Mouse (Mus musculus) limb, embryonic 11.5 days (tissue): ENCODE data around the gene 4930522H14Rik. TPM values are rescaled to one million over a fixed set of nuclear protein-coding genes. Genes with fewer than 3 reads are reported as not detected.

Experiments
- ATAC-seq: fragments of 200-750 bp; cut with Nextera tagmentation; 2 replicates; pipeline ENCODE4 v1.8.0; 2017; ENCODE audit warnings: low read depth; ENCODE audit not compliant: insufficient number of reproducible peaks, low FRiP score, low TSS enrichment
- DNase-seq: peaks from one replicate; pipeline ENCODE4 v3.0.0-alpha.2; 2015; ENCODE audit warnings: low spot score
- H3K27ac ChIP-seq: fragments of 300-500 bp; sonication (generic); replicated peaks from 2 replicates; pipeline ENCODE4 v1.5.1; 2014; ENCODE audit warnings: low read depth, mild to moderate bottlenecking, low read length
- H3K27me3 ChIP-seq: fragments of 300-500 bp; sonication (generic); 2 replicates; pipeline ENCODE4 v1.6.1; 2014; ENCODE audit warnings: mild to moderate bottlenecking, low read length, mixed read lengths; ENCODE audit not compliant: control insufficient read depth, insufficient read depth
- H3K36me3 ChIP-seq: fragments of 300-500 bp; sonication (generic); 2 replicates; pipeline ENCODE4 v1.6.1; 2014; ENCODE audit warnings: mild to moderate bottlenecking, low read length, moderate library complexity, mixed read lengths; ENCODE audit not compliant: control insufficient read depth, insufficient read depth
- H3K4me1 ChIP-seq: fragments of 300-500 bp; sonication (generic); 2 replicates; pipeline ENCODE4 v1.6.1; 2014; ENCODE audit warnings: low read length, mixed read lengths; ENCODE audit not compliant: control insufficient read depth, insufficient read depth
- H3K4me2 ChIP-seq: fragments of 300-500 bp; sonication (generic); 2 replicates; pipeline ENCODE4 v1.6.1; 2014; ENCODE audit warnings: low read depth, mild to moderate bottlenecking, moderate library complexity; ENCODE audit not compliant: severe bottlenecking
- H3K4me3 ChIP-seq: fragments of 300-500 bp; sonication (generic); 2 replicates; pipeline ENCODE4 v1.5.1; 2014; ENCODE audit warnings: low read depth, low read length
- H3K9ac ChIP-seq: fragments of 300-500 bp; sonication (generic); 2 replicates; pipeline ENCODE4 v1.6.1; 2014; ENCODE audit warnings: mild to moderate bottlenecking, low read length
- H3K9me3 ChIP-seq: fragments of 300-500 bp; sonication (generic); 2 replicates; pipeline ENCODE4 v1.6.1; 2016; ENCODE audit warnings: low read length; ENCODE audit not compliant: control insufficient read depth
- WGBS: fragments of 180-500 bp; shearing (Covaris S2); extraction: QIAGEN DNeasy Blood & Tissue Kit; methylation state at CpG from one replicate; pipeline ENCODE4 v1.1.7; 2014; 5-methylcytosine and 5-hydroxymethylcytosine counted together
- polyA plus RNA-seq: library from polyadenylated mRNA; unstranded; fragments of >200 nt; fragmentation: Nextera tagmentation; extraction: Ambion mirVana; gene quantifications from 2 replicates; pipeline ENCODE4 v1.2.1, GENCODE M21; 2014

4930522H14Rik gene
- polyA plus RNA-seq, 1 experiment from 2014 or later = not detected

DNA sequence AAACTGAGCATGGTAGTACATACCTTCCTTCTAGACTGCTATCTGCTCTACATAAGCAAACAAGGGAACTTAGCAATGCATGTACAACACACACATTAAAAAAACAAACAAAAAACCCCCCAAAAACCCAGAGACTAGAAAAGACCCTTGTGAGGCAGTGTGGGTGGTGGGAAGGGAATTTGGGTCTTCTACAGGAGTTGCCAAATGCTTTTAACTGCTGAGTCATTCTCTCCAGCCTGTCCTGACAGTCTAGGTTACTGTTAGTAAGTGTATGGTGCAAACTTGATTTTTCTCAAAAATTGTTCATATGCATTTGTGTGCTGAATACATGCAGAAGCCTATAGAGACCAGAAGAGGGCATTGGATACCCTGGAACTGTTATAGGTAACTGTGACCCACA is 59.5 kb downstream of the 4930522H14Rik start:
- DNase-seq (peak; percentile 13), ATAC-seq (no peak)
- no peak overlapping the region for H3K9ac ChIP-seq
- H3K4me3 ChIP-seq = no peak overlapping the region
- no peaks in the 10 kb centered on the region for H3K27me3 ChIP-seq
- H3K36me3 ChIP-seq = peaks cover 3% of the 10 kb centered on the region; the same call in 1 of the 2 replicates
- H3K9me3 ChIP-seq = no peaks in the 10 kb centered on the region
- H3K4me1 ChIP-seq = 0 out of 2 replicates have a peak, but pooled peaks cover 3% of the 10 kb centered on the region
- H3K4me2 ChIP-seq = no peak overlapping the region
- H3K27ac ChIP-seq = no peak overlapping the region

GRCm38 (mm10) chr4:109467687-109468086 is 63.4 kb downstream of the 4930522H14Rik start:
- no peak overlapping the region for H3K27ac ChIP-seq
- no peaks in the 10 kb centered on the region for H3K4me1 ChIP-seq
- no peak overlapping the region for H3K4me2 ChIP-seq
- no peak overlapping the region for H3K4me3 ChIP-seq
- ATAC-seq = no peak
- DNase-seq = no peak
- no peaks in the 10 kb centered on the region for H3K27me3 ChIP-seq
- H3K36me3 ChIP-seq = peaks cover under 1% of the 10 kb centered on the region; the same call in 1 of the 2 replicates
- H3K9ac ChIP-seq = no peak overlapping the region
- no peaks in the 10 kb centered on the region for H3K9me3 ChIP-seq

DNA sequence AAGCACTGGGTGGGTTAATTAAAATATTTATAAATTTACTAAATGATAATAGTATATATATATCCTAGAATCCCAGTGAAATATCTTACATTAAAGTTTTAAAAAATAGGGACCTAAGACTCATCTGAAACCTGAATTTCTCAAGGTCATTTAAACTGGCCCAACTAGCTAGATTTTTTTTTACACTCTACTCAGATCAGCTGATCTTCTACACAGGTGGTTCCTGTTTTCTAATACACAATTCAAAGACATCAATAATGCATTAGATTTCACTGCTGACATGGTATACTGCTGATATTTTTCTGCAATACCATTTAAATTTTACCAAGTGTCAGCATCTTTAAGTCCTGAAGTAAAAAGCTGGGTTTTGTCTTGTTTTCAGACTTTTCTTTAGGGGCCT is 67.2 kb downstream of the 4930522H14Rik start:
- no peak overlapping the region for H3K27ac ChIP-seq
- H3K36me3 ChIP-seq = no peaks in the 10 kb centered on the region
- no peaks in the 10 kb centered on the region for H3K27me3 ChIP-seq
- ATAC-seq (no peak), DNase-seq (no peak)
- no peak overlapping the region for H3K4me3 ChIP-seq
- H3K4me2 ChIP-seq = no peak overlapping the region
- H3K9me3 ChIP-seq = no peaks in the 10 kb centered on the region
- H3K9ac ChIP-seq = no peak overlapping the region
- no peaks in the 10 kb centered on the region for H3K4me1 ChIP-seq

DNA sequence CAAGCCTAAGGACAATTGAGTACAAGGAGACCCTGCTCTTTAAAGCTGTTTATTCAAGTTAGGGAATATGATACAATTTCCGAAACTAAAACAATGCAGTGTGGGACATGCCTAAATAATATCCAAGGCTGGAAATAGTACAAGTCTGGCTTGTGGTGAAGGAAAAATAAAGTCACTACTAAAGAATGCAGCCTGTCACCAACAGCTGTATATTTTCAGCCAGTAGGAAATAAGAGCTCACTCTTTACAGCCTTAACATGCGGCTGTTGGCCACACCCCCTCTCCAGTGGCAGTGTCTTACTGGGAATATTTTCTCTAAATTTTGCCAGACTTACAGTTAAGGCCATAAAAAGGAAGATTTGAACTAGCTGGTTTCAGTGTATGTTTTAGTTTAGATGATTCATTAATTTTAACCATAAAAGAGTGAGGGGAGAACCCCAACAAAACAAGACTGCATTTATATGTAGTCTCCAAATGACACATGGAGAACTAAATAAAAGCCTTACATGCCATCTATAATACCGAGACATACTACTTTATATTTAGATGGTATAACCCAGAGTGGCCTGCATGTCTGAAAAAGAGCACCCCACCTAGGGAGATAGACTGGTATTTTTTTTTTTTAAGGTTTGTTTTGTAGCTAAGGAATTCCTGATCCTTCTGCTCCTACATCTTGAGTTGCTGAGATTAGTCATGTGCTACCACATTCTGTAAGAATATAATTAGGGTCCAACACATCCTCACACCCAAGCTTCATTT is 70.5 kb downstream of the 4930522H14Rik start:
- H3K4me2 ChIP-seq = no peak overlapping the region
- no peaks in the 10 kb centered on the region for H3K36me3 ChIP-seq
- H3K9me3 ChIP-seq = no peaks in the 10 kb centered on the region
- H3K4me3 ChIP-seq = no peak overlapping the region
- H3K27ac ChIP-seq = no peak overlapping the region
- 64% methylated on average over 3 of the region's 3 CpGs for WGBS
- H3K9ac ChIP-seq = no peak overlapping the region
- H3K4me1 ChIP-seq = no peaks in the 10 kb centered on the region
- no peaks in the 10 kb centered on the region for H3K27me3 ChIP-seq
- peak; percentile 22 for DNase-seq
- ATAC-seq = peak; percentile 77; the same call in 1 of the 2 replicates

DNA sequence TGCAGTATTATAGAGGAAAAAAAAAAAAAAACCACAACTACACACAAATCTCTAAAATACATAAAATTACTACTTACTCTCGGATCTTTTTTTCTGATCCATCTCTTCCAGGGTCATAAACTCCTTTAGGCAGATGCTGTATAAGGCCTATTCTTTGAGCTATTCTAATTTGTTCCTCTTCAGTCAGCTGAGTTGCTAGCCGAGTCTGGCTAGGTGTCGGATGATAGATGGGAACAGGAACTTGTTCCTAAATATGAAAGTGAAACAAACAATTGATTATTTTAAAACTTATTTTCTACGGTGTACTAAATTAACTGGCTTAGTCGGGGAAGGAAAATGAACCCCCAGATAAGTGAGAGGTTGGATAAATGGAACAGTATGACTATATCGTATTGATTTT is 74.3 kb downstream of the 4930522H14Rik start:
- Histone ChIP-seq H3K9me3 (no peaks in the 10 kb centered on the region), H3K36me3 (peaks cover 2% of the 10 kb centered on the region; the same call in 1 of the 2 replicates), H3K4me2 (no peak overlapping the region), H3K4me1 (no peaks in the 10 kb centered on the region), H3K4me3 (no peak overlapping the region), H3K9ac (no peak overlapping the region), H3K27ac (no peak overlapping the region), H3K27me3 (no peaks in the 10 kb centered on the region)
- no peak for ATAC-seq
- WGBS = 91% methylated on average over 6 of the region's 6 CpGs
- DNase-seq = no peak

Other genes starting within 250 kb of the 4930522H14Rik start
- gene Ttc39a, start 124.7 kb downstream of the 4930522H14Rik start, polyA plus RNA-seq = 6.1 and 6.3 TPM in 2 replicates
- gene Rnf11, start 46.6 kb downstream of the 4930522H14Rik start, polyA plus RNA-seq = 36.1 and 36.9 TPM in 2 replicates
- 1.4 and 2.0 TPM in 2 replicates for gene Cdkn2c, start 135.9 kb upstream of the 4930522H14Rik start, polyA plus RNA-seq
- 33.9 and 34.6 TPM in 2 replicates for gene Faf1, start 145.3 kb upstream of the 4930522H14Rik start, polyA plus RNA-seq